Mouse (Mus musculus) kidney, embryonic 14.5 days (tissue): Measurements from ENCODE around the gene Psph. TPM values are rescaled to one million over a fixed set of nuclear protein-coding genes. Genes with fewer than 3 reads are reported as not detected.
"Not testable (repeated sequence)": the region's sequence is repeated elsewhere in the genome, so short reads cannot be mapped to it uniquely, and the experiment has no call there.

Experiments
- ATAC-seq: fragments of 200-750 bp; cut with Nextera tagmentation; 2 replicates; pipeline ENCODE4 v1.8.0; 2017; ENCODE audit warnings: moderate number of reproducible peaks, mild to moderate bottlenecking, moderate TSS enrichment, moderate library complexity; ENCODE audit not compliant: low FRiP score, low TSS enrichment
- H3K27ac ChIP-seq: fragments of 300-500 bp; sonication (generic); 2 replicates; pipeline ENCODE4 v1.5.1; 2014; ENCODE audit warnings: low read depth, mild to moderate bottlenecking, low read length, moderate library complexity, mixed read lengths
- H3K27me3 ChIP-seq: fragments of 300-500 bp; sonication (generic); 2 replicates; pipeline ENCODE4 v1.6.1; 2014; ENCODE audit warnings: mild to moderate bottlenecking, low read length; ENCODE audit not compliant: control insufficient read depth, insufficient read depth
- H3K36me3 ChIP-seq: fragments of 300-500 bp; sonication (generic); 2 replicates; pipeline ENCODE4 v1.6.1; 2014; ENCODE audit warnings: low read length, mixed read lengths; ENCODE audit not compliant: control insufficient read depth, insufficient read depth
- H3K4me1 ChIP-seq: fragments of 300-500 bp; sonication (generic); 2 replicates; pipeline ENCODE4 v1.6.1; 2014; ENCODE audit warnings: low read length, mixed read lengths; ENCODE audit not compliant: control insufficient read depth, insufficient read depth
- H3K4me2 ChIP-seq: fragments of 300-500 bp; sonication (generic); replicated peaks from 2 replicates; pipeline ENCODE4 v1.6.1; 2014; ENCODE audit warnings: low read depth, mild to moderate bottlenecking, low read length
- H3K4me3 ChIP-seq: fragments of 300-500 bp; sonication (generic); 2 replicates; pipeline ENCODE4 v1.5.1; 2014; ENCODE audit warnings: mild to moderate bottlenecking, low read length
- H3K9ac ChIP-seq: fragments of 300-500 bp; sonication (generic); 2 replicates; pipeline ENCODE4 v1.6.1; 2014; ENCODE audit warnings: low read depth, mild to moderate bottlenecking, low read length, moderate library complexity
- H3K9me3 ChIP-seq: fragments of 300-500 bp; sonication (generic); 2 replicates; pipeline ENCODE4 v1.6.1; 2016; ENCODE audit warnings: low read length; ENCODE audit not compliant: control insufficient read depth
- WGBS: fragments of 180-500 bp; shearing (Covaris S2); extraction: QIAGEN DNeasy Blood & Tissue Kit; methylation state at CpG from one replicate; pipeline ENCODE4 v1.1.7; 2014; 5-methylcytosine and 5-hydroxymethylcytosine counted together
- polyA plus RNA-seq: library from polyadenylated mRNA; unstranded; fragments of >200 nt; fragmentation: Nextera tagmentation; extraction: Ambion mirVana; gene quantifications from 2 replicates; pipeline ENCODE4 v1.2.1, GENCODE M21; 2014

The Psph gene
- polyA plus RNA-seq, result 61.9 and 68.2 TPM in 2 replicates

DNA sequence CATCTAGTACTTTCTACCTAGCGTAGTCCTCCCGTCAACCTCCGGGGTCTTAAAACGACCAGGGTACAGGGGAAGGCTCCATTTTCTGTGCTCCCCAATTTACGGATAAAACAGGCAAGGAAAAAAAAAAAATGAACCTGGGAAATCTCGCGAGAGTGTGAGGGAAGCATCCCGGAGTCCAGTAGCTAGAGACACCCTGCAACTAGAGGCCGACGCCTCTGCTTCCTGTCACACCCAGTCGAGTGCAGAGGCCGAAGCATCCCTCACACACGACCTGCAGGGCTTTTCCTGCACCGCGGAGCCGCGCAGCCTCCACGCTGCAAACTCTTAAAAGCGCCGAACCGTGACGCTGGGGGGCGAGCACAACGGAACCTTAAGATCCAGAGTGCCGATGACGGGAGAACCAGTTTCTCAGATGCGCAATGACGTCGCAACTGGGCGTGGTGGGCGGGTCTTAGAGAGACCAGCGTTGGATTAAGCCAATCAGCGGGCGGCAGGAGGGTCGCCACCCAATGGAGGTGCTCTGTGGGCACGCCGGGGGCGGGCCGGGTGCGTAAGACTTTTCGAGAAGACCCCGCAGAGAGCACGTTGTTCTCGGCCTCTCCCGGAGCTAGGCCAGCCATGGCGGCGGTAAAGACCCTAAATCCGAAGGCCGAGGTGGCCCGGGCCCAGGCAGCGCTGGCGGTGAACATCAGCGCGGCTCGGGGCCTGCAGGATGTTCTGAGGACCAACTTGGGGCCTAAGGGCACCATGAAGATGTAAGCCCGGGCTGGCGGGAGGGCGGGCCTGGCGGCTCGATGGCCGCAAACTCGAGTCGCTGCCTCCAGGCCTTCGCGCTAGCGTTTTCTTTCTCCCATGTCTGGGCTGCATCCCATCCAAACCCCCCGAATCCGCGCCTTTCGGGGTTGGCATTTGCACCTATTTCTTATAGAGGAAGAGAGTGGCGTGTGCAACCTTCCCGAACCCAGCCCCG lies at the start of gene Psph:
TSS of gene Psph (minus strand) at position 632 of the 973 bp plus-strand sequence.
- Histone ChIP-seq H3K4me3 (peak within 1 kb of the TSS; percentile 95), H3K4me2 (peak within 1 kb of the TSS; percentile 83), H3K9ac (peak within 1 kb of the TSS; percentile 95), H3K36me3 (peaks cover 34% of the 10 kb centered on the region), H3K9me3 (no peaks in the 10 kb centered on the region), H3K4me1 (peaks cover 14% of the 10 kb centered on the region; the same call in 1 of the 2 replicates), H3K27me3 (no peaks in the 10 kb centered on the region), H3K27ac (peak within 1 kb of the TSS; percentile 98)
- under 1% methylated on average over 73 of the region's 73 CpGs for WGBS
- peak; percentile 99 for ATAC-seq

DNA sequence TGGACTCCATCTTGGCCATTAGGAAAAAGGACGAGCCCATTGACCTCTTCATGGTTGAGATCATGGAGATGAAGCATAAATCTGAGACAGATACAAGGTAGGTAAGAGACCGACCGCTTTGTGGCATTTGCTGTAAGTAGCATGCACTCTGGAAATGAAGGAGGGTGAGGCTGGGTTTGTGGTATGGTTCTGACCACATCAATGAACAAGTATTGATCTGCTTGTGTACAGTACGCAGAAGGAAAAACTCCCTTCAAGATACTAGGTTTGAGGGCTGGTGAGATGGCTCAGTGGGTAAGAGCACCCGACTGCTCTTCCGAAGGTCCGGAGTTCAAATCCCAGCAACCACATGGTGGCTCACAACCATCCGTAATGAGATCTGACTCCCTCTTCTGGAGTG lies 3.3 kb upstream of the Psph start:
- not testable (repeated sequence) for H3K27ac ChIP-seq, H3K4me3 ChIP-seq, H3K9ac ChIP-seq, ATAC-seq, H3K9me3 ChIP-seq, H3K27me3 ChIP-seq, H3K4me2 ChIP-seq
- Histone ChIP-seq H3K4me1 (peaks cover 14% of the 10 kb centered on the region; the same call in 1 of the 2 replicates), H3K36me3 (peaks cover 58% of the 10 kb centered on the region)
- WGBS, result 96% methylated on average over 7 of the region's 8 CpGs

DNA sequence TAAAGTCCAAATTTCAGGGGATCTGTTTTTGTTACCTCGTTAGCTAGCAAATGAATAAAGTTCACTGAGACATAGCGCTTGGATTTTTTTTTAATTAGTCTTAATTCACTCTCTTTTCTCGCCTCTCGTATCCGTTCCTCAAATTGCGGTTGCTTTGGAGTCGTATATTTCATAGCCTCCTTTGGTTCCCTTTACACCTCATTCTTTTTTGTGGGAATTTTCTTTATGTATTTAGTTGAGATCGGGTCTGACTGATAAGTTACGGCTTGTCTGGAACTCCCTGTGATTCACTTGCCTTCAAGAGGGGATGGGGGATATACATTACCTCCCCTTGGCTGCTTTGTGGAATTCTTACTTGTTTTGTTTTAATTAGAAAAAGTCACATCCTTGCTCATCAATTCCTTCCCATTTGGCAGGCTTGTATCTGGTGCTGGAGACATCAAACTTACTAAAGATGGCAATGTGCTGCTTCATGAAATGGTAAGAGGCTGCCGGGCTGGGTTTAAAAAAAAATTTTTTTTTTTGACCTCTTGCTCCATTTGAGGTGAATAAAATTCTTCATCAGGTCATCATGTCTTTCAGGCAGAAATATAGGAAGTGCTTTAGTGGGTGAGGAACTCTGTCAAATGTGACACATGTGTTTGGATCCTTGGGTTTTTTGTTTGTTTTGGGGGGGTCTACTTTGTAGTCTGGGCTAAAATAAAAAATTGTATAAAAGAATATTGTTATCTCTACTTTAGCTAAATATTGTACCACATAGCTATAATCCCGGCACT lies 757 bp upstream of the Psph start:
- H3K4me1 ChIP-seq, result peaks cover 14% of the 10 kb centered on the region; the same call in 1 of the 2 replicates
- H3K9ac ChIP-seq, result peak overlapping the region; percentile 95
- peak overlapping the region; percentile 95 for H3K4me3 ChIP-seq
- ATAC-seq, result no peak
- WGBS, result 12% methylated on average over 11 of the region's 11 CpGs
- no peaks in the 10 kb centered on the region for H3K9me3 ChIP-seq
- peak overlapping the region; percentile 98 for H3K27ac ChIP-seq
- peak overlapping the region; percentile 83 for H3K4me2 ChIP-seq
- no peaks in the 10 kb centered on the region for H3K27me3 ChIP-seq
- H3K36me3 ChIP-seq, result peaks cover 43% of the 10 kb centered on the region

DNA sequence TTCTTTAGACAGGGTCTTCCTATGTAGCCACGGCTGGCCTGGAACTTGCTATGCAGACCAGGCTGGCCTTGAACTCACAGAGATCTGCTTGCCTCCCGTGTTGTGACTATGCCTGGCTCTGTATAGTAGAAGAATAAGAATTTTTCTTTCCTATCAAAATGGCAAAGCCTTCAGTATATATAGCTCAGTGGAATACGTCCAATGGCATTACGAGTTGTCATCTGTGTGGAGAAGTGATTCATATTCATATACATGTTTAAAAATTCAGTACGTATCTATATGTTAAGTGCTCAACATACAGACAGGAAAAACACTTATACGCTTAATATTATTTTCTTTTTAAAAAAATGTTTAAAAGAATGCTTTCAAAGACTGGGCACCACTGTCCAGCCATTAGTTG lies 1.1 kb downstream of the Psph start:
- Histone ChIP-seq H3K4me3 (peak overlapping the region; percentile 95), H3K27ac (peak overlapping the region; percentile 98), H3K27me3 (no peaks in the 10 kb centered on the region), H3K36me3 (peaks cover 25% of the 10 kb centered on the region), H3K4me1 (peaks cover 14% of the 10 kb centered on the region; the same call in 1 of the 2 replicates), H3K9me3 (no peaks in the 10 kb centered on the region), H3K9ac (peak overlapping the region; percentile 95), H3K4me2 (peak overlapping the region; percentile 83)
- no peak for ATAC-seq
- 81% methylated on average over 6 of the region's 6 CpGs for WGBS

DNA sequence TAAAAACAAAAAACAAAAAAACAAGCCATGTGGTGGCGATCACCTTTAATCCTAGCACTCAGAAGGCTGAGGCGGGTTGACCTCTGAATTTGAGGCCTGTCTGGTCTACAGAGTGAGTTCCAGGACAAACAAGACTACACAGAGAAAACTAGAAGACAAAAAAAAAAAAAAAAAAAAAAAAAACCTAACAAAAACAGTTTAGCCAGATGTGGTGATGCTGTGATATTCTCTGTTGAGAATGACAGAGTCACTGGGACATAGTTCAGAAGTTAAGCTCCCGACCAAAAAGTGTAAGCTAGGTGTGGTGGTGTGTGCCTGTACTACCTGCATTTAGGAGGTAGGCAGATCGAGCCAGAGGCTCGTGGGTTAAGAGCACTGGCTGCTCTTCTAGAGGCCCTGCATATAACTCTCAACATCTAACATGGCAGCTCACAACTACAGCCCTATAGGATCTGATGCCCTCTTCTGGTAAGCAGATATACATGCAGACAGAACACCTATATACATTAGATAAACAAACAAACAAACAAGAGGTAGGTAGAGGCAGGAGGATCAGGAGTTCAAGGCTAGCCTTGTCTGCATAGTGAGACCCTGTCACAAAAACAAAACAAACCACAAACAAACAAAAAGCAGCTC lies 1.9 kb downstream of the Psph start:
- no peak for ATAC-seq
- H3K27ac ChIP-seq, result no peak overlapping the region
- WGBS, result 90% methylated on average over 5 of the region's 5 CpGs
- H3K9ac ChIP-seq, result no peak overlapping the region
- no peaks in the 10 kb centered on the region for H3K9me3 ChIP-seq
- no peak overlapping the region for H3K4me3 ChIP-seq
- H3K4me2 ChIP-seq, result no peak overlapping the region
- peaks cover 14% of the 10 kb centered on the region; the same call in 1 of the 2 replicates for H3K4me1 ChIP-seq
- no peaks in the 10 kb centered on the region for H3K27me3 ChIP-seq
- H3K36me3 ChIP-seq, result peaks cover 19% of the 10 kb centered on the region

DNA sequence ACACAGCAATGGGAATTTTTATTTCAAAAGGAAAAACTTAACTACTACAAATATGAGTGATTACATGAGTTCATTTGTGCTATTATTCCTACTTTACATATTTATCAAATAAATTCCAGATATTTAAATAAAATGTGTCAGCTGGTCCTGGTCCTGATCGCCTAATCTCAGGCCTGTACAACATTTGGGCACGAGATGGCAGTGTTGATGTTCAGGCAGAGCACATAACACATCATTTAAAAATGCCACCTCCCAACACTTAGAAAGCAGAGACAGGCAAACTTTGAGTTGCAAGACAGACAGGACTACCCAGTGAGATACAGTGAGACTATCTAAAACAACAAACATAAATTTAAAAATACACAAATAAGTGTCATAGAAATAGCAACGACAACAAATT lies 5.0 kb downstream of the Psph start:
- Histone ChIP-seq H3K36me3 (no peaks in the 10 kb centered on the region), H3K9me3 (no peaks in the 10 kb centered on the region), H3K4me2 (no peak overlapping the region), H3K4me3 (no peak overlapping the region), H3K9ac (no peak overlapping the region), H3K27me3 (no peaks in the 10 kb centered on the region), H3K27ac (no peak overlapping the region), H3K4me1 (peaks cover 8% of the 10 kb centered on the region)
- no peak for ATAC-seq
- 60% methylated on average over 3 of the region's 3 CpGs for WGBS

DNA sequence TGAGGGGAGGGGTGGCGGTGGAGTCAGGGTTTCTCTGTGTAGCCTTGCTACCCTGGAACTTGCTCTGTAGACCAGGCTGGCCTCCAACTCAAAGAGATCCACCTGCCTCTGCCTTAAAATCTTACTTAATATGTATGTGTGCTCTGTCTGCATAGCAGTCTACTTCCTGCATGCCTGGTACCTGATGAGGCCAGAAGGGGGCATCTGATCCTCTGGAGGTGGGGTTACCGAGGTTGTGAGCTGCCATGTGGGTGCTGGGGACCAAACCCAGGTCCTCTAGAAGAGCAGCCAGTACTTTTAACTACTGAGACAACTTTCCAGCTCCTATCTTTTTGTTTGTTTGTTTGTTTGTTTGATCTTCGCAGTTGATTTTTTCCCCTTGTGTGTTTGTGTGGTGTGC lies 7.1 kb downstream of the Psph start:
- peaks cover 4% of the 10 kb centered on the region; the same call in 1 of the 2 replicates for H3K36me3 ChIP-seq
- no peak for ATAC-seq
- peaks cover 4% of the 10 kb centered on the region for H3K4me1 ChIP-seq
- no peak overlapping the region for H3K27ac ChIP-seq
- WGBS, result 92% methylated on average over 3 of the region's 3 CpGs
- H3K4me3 ChIP-seq, result no peak overlapping the region
- H3K27me3 ChIP-seq, result no peaks in the 10 kb centered on the region
- H3K9ac ChIP-seq, result no peak overlapping the region
- H3K4me2 ChIP-seq, result no peak overlapping the region
- H3K9me3 ChIP-seq, result no peaks in the 10 kb centered on the region

DNA sequence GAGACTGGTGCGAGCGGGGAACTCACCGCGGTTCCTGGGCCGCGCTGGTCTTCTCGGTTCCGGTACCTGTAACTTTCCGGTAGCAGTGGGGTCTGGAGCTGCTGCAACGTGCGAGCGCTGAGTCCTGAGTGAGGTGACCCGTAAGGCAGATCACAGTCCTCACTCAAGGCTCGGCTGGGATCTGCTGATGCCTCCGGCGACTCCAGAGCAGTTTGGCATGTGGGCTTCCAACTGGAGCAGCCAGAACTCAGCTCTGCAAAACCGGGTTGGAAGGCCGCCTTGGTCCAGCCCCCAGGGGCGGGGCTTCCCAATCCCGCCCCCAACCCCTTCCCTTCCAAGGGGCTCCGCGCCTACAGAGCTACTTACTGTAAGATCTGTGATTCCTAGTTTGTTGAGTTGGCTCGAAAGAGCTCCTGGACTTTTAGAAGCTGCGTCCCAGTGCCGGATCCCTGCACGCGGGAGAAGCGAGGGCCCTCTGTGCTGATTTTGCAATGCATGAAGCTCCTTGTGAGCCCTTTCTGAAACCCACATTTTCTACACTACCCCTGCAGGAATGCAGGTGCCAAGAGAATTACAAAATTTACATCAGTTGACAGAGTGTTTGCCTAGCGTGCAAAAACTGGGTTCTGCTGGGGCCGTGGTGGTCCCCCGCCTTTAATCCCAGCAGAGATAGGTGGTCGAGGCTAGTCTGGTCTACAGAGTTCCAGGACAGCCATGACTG lies 8.1 kb downstream of the Psph start:
- H3K4me3 ChIP-seq, result peak overlapping the region; percentile 56
- H3K36me3 ChIP-seq, result peaks cover 4% of the 10 kb centered on the region; the same call in 1 of the 2 replicates
- peak overlapping the region; percentile 71; the same call in 1 of the 2 replicates for H3K27ac ChIP-seq
- H3K4me1 ChIP-seq, result peaks cover 4% of the 10 kb centered on the region
- no peaks in the 10 kb centered on the region for H3K27me3 ChIP-seq
- WGBS, result 2% methylated on average over 32 of the region's 32 CpGs
- peak overlapping the region; percentile 66 for H3K9ac ChIP-seq
- H3K4me2 ChIP-seq, result peak overlapping the region; percentile 81
- H3K9me3 ChIP-seq, result no peaks in the 10 kb centered on the region
- ATAC-seq, result peak; percentile 95
